Mouse (Mus musculus) adrenal gland, postnatal 25 days (tissue): ENCODE results near the gene P4ha2. TPM values are rescaled to one million over a fixed set of nuclear protein-coding genes. Genes with fewer than 3 reads are reported as not detected.

ENCODE experiments used
- DNase-seq: peaks from one replicate; pipeline ENCODE4 v3.0.0; 2021; ENCODE audit warnings: mixed read lengths
- total RNA-seq: library from RNA; stranded (reverse); gene quantifications from 2 replicates; pipeline ENCODE4 v1.2.3, GENCODE M21; 2021

Gene P4ha2
- total RNA-seq, 1 experiment from 2014 or later, result 30.0 TPM

GRCm38 (mm10) chr11:54107239-54107638 lies 7.3 kb downstream of the P4ha2 start:
- DNase-seq, result no peak

GRCm38 (mm10) chr11:54108131-54108530 lies 8.2 kb downstream of the P4ha2 start:
- DNase-seq, result no peak

GRCm38 (mm10) chr11:54108894-54109293 lies 9.0 kb downstream of the P4ha2 start:
- no peak for DNase-seq

GRCm38 (mm10) chr11:54111291-54111690 lies 11.4 kb downstream of the P4ha2 start:
- DNase-seq, result no peak

GRCm38 (mm10) chr11:54111976-54112741 lies 12.3 kb downstream of the P4ha2 start:
- DNase-seq, result peak; percentile 47

- DNase-seq, result peak; percentile 92
Observed at GRCm38 (mm10) chr11:54112920-54113319, 13.0 kb downstream of the P4ha2 start.

- DNase-seq, result no peak
Observed at GRCm38 (mm10) chr11:54113352-54113751, 13.5 kb downstream of the P4ha2 start.

- DNase-seq, result no peak
Observed at GRCm38 (mm10) chr11:54114746-54115145, 14.9 kb downstream of the P4ha2 start.

GRCm38 (mm10) chr11:54115301-54115700 lies 15.4 kb downstream of the P4ha2 start:
- no peak for DNase-seq

GRCm38 (mm10) chr11:54115911-54116310 lies 16.0 kb downstream of the P4ha2 start:
- no peak for DNase-seq

- no peak for DNase-seq
Observed at GRCm38 (mm10) chr11:54116406-54116805, 16.5 kb downstream of the P4ha2 start.

GRCm38 (mm10) chr11:54117096-54117495 lies 17.2 kb downstream of the P4ha2 start:
- DNase-seq, result no peak

- no peak for DNase-seq
Observed at GRCm38 (mm10) chr11:54119126-54119525, 19.2 kb downstream of the P4ha2 start.

GRCm38 (mm10) chr11:54119740-54120360 lies 20.0 kb downstream of the P4ha2 start:
- DNase-seq, result no peak

GRCm38 (mm10) chr11:54122416-54123264 lies 22.7 kb downstream of the P4ha2 start:
- peak; percentile 26 for DNase-seq

- no peak for DNase-seq
Observed at GRCm38 (mm10) chr11:54125982-54126648, 26.2 kb downstream of the P4ha2 start.

GRCm38 (mm10) chr11:54126654-54127374 lies 26.9 kb downstream of the P4ha2 start:
- DNase-seq, result no peak

- DNase-seq, result no peak
Observed at GRCm38 (mm10) chr11:54127397-54127796, 27.5 kb downstream of the P4ha2 start.

- DNase-seq, result no peak
Observed at GRCm38 (mm10) chr11:54129955-54130354, 30.1 kb downstream of the P4ha2 start.

GRCm38 (mm10) chr11:54130721-54131120 lies 30.8 kb downstream of the P4ha2 start:
- DNase-seq, result no peak

- no peak for DNase-seq
Observed at GRCm38 (mm10) chr11:54132290-54132689, 32.4 kb downstream of the P4ha2 start.

GRCm38 (mm10) chr11:54134905-54135304 lies 35.0 kb downstream of the P4ha2 start:
- DNase-seq, result no peak
